Mouse (Mus musculus): Measurements from ENCODE around the gene Tle3. TPM values are rescaled to one million over a fixed set of nuclear protein-coding genes. Genes with fewer than 3 reads are reported as not detected.

Tle3 gene
- polyA plus RNA-seq, 1 experiment, result 39.1 TPM

DNA sequence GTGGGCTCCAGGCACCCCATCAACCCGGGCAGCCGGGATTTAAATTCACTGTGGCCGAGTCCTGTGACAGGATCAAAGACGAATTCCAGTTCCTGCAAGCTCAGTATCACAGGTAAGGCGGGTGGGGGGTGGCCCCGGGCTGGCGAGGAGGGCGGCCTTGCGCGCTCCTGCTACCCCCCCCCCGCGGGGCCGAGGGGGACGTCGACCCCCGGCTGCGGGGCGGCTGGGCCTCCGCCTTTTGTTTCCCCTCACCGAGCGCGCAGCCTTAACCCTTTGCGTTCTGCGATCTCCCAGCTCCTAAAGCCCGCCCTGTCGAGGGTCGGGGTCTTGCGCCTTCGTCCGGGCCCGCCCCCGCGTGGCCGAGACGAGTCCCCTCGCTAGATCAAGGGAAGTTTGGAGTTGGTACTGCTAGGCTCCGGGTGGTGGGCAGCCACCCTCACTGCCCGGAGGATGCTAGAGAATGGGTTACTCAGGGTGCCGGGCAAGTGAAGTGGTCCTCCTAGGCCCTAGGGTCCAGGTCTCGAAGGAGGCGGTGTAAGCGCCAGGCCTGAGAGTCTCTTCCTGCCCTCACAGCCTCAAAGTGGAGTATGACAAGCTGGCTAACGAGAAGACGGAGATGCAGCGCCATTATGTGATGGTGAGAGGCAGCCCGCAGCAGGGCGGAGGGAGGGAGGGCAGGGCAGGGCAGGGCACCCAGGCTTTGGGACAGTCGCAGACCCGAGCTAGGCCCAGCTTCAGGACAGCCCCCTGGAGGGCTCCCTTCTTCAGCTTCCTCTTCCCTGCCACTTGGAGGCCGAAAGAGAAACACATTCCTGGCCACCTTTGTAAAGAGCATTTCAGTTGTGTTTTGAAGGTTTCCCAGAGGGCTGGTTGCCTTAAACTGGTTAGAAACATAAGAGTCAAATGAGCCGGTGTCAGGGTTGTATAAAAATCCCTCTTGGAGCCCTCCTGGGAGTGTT is 2.1 kb downstream of the Tle3 start:
- Histone ChIP-seq H3K79me3 (ENCODE audit: low read depth) (peaks cover 29% of the 10 kb centered on the region), H3K79me2 (ENCODE audit: control insufficient read depth, insufficient read depth) (peaks cover 58% of the 10 kb centered on the region), H3K4me3 (ENCODE audit: insufficient read depth, poor library complexity, severe bottlenecking) (peak overlapping the region; percentile 79), H3ac (ENCODE audit: control insufficient read depth, insufficient read length, low read depth) (peak overlapping the region; percentile 85), H3K27me3 (ENCODE audit: control insufficient read depth, insufficient read depth, insufficient read length) (no peaks in the 10 kb centered on the region), H3K36me3 (ENCODE audit: control insufficient read depth, insufficient read depth) (peaks cover 26% of the 10 kb centered on the region)
- TF ChIP-seq USF1 (IDR thresholded peaks at IDR 0.05; ENCODE audit: low read depth), result no peak
- TF ChIP-seq MAX (IDR thresholded peaks at IDR 0.05), result no peak
- no peak for TF ChIP-seq MYOG (IDR thresholded peaks at IDR 0.05; ENCODE audit: control insufficient read depth, extremely low read depth, insufficient read length)
- TF ChIP-seq CEBPB (IDR thresholded peaks at IDR 0.05; ENCODE audit: low read depth), result no peak
- TF ChIP-seq MYOD1 (IDR thresholded peaks at IDR 0.05; ENCODE audit: control insufficient read depth, insufficient read length, low read depth), result no peak
- TF ChIP-seq CTCF (IDR thresholded peaks at IDR 0.05; ENCODE audit: control insufficient read depth, insufficient read depth, insufficient read length), result no peak
- TF ChIP-seq FOSL1 (IDR thresholded peaks at IDR 0.05; ENCODE audit: insufficient read depth, low read length, poor library complexity, severe bottlenecking), result no peak

DNA sequence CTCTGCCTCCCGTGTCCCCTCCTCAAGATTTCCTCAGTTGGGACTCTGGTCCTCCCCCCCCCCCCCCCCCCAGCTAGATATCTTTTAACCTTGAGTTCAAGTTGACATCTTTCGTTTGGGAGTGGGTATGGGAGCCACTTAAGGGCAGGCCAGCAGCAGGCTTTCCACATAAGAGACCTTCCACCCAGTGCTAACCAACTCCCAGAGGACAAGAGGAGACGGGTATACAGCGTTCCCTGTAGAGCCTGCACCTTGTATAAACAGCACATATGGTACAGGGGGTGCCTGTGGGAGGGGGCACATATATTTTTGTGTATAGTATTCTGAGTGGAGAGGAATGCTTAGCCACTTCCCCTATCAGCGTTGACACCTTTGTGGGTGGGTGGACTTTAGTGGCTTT is 2.8 kb downstream of the Tle3 start:
- Histone ChIP-seq H3K79me3 (ENCODE audit: low read depth) (peaks cover 37% of the 10 kb centered on the region), H3K36me3 (ENCODE audit: control insufficient read depth, insufficient read depth) (peaks cover 34% of the 10 kb centered on the region), H3K79me2 (ENCODE audit: control insufficient read depth, insufficient read depth) (peaks cover 65% of the 10 kb centered on the region), H3ac (ENCODE audit: control insufficient read depth, insufficient read length, low read depth) (peak overlapping the region; percentile 9), H3K4me3 (ENCODE audit: insufficient read depth, poor library complexity, severe bottlenecking) (peak overlapping the region; percentile 79), H3K27me3 (ENCODE audit: control insufficient read depth, insufficient read depth, insufficient read length) (no peaks in the 10 kb centered on the region)
- TF ChIP-seq MAX (IDR thresholded peaks at IDR 0.05), result no peak
- no peak for TF ChIP-seq MYOD1 (IDR thresholded peaks at IDR 0.05; ENCODE audit: control insufficient read depth, insufficient read length, low read depth)
- no peak for TF ChIP-seq CEBPB (IDR thresholded peaks at IDR 0.05; ENCODE audit: low read depth)
- TF ChIP-seq MYOG (IDR thresholded peaks at IDR 0.05; ENCODE audit: control insufficient read depth, extremely low read depth, insufficient read length), result no peak
- no peak for TF ChIP-seq FOSL1 (IDR thresholded peaks at IDR 0.05; ENCODE audit: insufficient read depth, low read length, poor library complexity, severe bottlenecking)
- TF ChIP-seq USF1 (IDR thresholded peaks at IDR 0.05; ENCODE audit: low read depth), result no peak
- TF ChIP-seq CTCF (IDR thresholded peaks at IDR 0.05; ENCODE audit: control insufficient read depth, insufficient read depth, insufficient read length), result no peak

DNA sequence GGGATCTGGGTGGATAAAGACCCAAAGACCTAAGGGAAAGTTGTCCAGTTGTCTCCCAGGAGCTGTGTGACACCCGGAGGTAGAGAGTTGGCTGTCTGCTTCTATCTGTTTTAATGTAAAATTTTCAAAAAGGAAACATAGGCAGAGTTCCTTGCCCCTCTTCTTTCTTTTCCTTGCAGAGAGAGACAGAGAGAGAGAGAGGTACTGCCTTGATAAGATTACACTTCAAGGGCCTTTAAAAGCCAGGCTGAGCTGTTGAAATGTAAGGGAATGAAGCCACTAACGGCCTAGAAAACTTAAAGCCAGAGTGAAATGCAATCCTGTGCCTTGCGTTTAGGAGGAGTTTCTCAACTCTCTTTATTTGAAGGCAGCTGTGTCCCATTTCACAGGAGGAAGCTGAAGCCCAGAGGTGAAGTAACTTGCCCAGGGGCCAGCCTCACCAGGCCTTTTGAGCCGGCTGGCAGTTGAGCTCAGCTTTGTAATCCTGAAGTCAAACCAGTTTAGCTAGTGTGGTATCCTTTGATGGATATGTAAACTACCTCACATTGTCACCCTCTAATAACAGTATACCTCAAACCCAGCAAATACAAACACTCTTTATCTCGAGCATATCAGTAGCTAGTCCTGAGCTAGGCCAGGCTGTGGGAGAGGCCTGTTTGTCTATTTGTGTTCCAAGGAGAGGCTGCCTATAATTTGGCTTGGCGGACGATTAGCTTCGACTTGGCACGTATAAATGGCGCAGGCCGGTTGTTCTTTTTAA is 3.8 kb downstream of the Tle3 start:
- H3K79me2 ChIP-seq (ENCODE audit: control insufficient read depth, insufficient read depth), result peaks cover 75% of the 10 kb centered on the region
- peak overlapping the region; percentile 7 for H3K4me3 ChIP-seq (ENCODE audit: insufficient read depth, poor library complexity, severe bottlenecking)
- no peaks in the 10 kb centered on the region for H3K27me3 ChIP-seq (ENCODE audit: control insufficient read depth, insufficient read depth, insufficient read length)
- H3ac ChIP-seq (ENCODE audit: control insufficient read depth, insufficient read length, low read depth), result no peak overlapping the region
- TF ChIP-seq MYOD1 (IDR thresholded peaks at IDR 0.05; ENCODE audit: control insufficient read depth, insufficient read length, low read depth), result no peak
- TF ChIP-seq MAX (IDR thresholded peaks at IDR 0.05), result no peak
- no peak for TF ChIP-seq MYOG (IDR thresholded peaks at IDR 0.05; ENCODE audit: control insufficient read depth, extremely low read depth, insufficient read length)
- TF ChIP-seq CTCF (IDR thresholded peaks at IDR 0.05; ENCODE audit: control insufficient read depth, insufficient read depth, insufficient read length), result no peak
- no peak for TF ChIP-seq FOSL1 (IDR thresholded peaks at IDR 0.05; ENCODE audit: insufficient read depth, low read length, poor library complexity, severe bottlenecking)
- TF ChIP-seq CEBPB (IDR thresholded peaks at IDR 0.05; ENCODE audit: low read depth), result no peak
- no peak for TF ChIP-seq USF1 (IDR thresholded peaks at IDR 0.05; ENCODE audit: low read depth)
- H3K79me3 ChIP-seq (ENCODE audit: low read depth), result peaks cover 45% of the 10 kb centered on the region
- H3K36me3 ChIP-seq (ENCODE audit: control insufficient read depth, insufficient read depth), result peaks cover 42% of the 10 kb centered on the region

DNA sequence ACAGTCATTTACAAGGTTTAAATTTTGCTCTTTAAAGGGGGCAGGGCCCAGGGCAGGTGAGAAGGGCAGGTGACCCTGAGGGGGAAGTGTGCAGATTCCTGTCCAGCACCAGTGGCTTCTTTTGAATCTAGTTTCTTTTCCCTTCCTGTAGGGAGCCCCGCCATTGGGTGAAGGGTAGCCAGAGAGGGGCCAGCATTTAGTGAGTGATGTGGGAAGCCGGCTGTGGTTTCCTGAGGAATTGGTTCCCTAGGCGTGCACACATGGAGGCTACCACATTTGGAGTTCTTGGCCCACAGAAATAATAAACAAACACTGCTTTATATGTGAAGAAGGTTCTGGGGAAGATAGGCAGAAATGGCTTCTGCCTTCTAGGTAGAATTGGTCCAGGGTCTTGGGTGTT is 4.5 kb downstream of the Tle3 start:
- TF ChIP-seq MYOG (IDR thresholded peaks at IDR 0.05; ENCODE audit: control insufficient read depth, extremely low read depth, insufficient read length) (no peak), MYOD1 (IDR thresholded peaks at IDR 0.05; ENCODE audit: control insufficient read depth, insufficient read length, low read depth) (no peak), USF1 (IDR thresholded peaks at IDR 0.05; ENCODE audit: low read depth) (no peak), CEBPB (IDR thresholded peaks at IDR 0.05; ENCODE audit: low read depth) (no peak), FOSL1 (IDR thresholded peaks at IDR 0.05; ENCODE audit: insufficient read depth, low read length, poor library complexity, severe bottlenecking) (no peak), CTCF (IDR thresholded peaks at IDR 0.05; ENCODE audit: control insufficient read depth, insufficient read depth, insufficient read length) (no peak), MAX (IDR thresholded peaks at IDR 0.05) (no peak)
- Histone ChIP-seq H3K27me3 (ENCODE audit: control insufficient read depth, insufficient read depth, insufficient read length) (no peaks in the 10 kb centered on the region), H3ac (ENCODE audit: control insufficient read depth, insufficient read length, low read depth) (no peak overlapping the region), H3K36me3 (ENCODE audit: control insufficient read depth, insufficient read depth) (peaks cover 49% of the 10 kb centered on the region), H3K79me3 (ENCODE audit: low read depth) (peaks cover 51% of the 10 kb centered on the region), H3K79me2 (ENCODE audit: control insufficient read depth, insufficient read depth) (peaks cover 82% of the 10 kb centered on the region), H3K4me3 (ENCODE audit: insufficient read depth, poor library complexity, severe bottlenecking) (no peak overlapping the region)

DNA sequence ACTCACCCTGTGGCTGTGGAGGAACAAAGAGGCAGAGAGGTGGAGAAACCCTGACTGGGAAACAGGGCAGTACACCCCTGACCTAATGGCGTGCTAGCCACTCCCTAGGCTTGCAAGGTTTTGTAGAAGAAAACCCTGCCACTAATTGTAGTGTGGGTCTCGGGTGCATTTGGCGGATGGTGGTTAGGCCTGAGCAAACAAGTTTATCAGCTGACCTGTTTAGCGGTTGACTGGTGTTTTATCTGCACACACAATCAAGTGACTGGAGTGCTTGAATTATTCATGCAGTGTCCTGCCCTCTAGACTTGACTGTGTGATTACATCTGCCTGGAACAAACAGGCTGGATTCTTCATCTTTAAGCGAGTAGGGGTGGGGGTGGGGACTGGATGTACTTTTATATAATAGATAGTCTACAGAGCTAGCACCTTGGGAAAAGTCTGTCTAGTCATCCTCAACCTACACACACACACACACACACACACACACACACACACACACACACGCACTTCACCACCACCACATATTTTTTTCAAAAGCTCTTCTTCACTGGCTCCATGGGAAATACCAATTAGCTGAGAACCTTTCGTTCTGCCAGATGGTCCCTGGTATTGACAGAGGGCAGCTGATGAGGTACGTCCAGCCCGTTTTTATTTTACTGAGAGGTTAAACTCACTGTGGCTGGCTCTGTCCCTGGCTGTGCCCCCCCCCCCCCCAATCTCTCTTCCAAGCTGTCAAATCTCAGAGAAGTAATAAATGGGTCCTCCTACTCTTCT is 5.7 kb downstream of the Tle3 start:
- peaks cover 56% of the 10 kb centered on the region for H3K79me3 ChIP-seq (ENCODE audit: low read depth)
- peaks cover 88% of the 10 kb centered on the region for H3K79me2 ChIP-seq (ENCODE audit: control insufficient read depth, insufficient read depth)
- H3K4me3 ChIP-seq (ENCODE audit: insufficient read depth, poor library complexity, severe bottlenecking), result no peak overlapping the region
- TF ChIP-seq MYOD1 (IDR thresholded peaks at IDR 0.05; ENCODE audit: control insufficient read depth, insufficient read length, low read depth) (peak; percentile 92), USF1 (IDR thresholded peaks at IDR 0.05; ENCODE audit: low read depth) (peak; percentile 67), CEBPB (IDR thresholded peaks at IDR 0.05; ENCODE audit: low read depth) (no peak)
- no peak overlapping the region for H3ac ChIP-seq (ENCODE audit: control insufficient read depth, insufficient read length, low read depth)
- peaks cover 59% of the 10 kb centered on the region for H3K36me3 ChIP-seq (ENCODE audit: control insufficient read depth, insufficient read depth)
- H3K27me3 ChIP-seq (ENCODE audit: control insufficient read depth, insufficient read depth, insufficient read length), result no peaks in the 10 kb centered on the region
